Mouse (Mus musculus): Measurements from ENCODE around the gene Zfp866. TPM values are rescaled to one million over a fixed set of nuclear protein-coding genes. Genes with fewer than 3 reads are reported as not detected.

Zfp866 gene
- total and polyA plus RNA-seq, 3 experiments = 14.3 to 16.0 (median 14.4) TPM

DNA sequence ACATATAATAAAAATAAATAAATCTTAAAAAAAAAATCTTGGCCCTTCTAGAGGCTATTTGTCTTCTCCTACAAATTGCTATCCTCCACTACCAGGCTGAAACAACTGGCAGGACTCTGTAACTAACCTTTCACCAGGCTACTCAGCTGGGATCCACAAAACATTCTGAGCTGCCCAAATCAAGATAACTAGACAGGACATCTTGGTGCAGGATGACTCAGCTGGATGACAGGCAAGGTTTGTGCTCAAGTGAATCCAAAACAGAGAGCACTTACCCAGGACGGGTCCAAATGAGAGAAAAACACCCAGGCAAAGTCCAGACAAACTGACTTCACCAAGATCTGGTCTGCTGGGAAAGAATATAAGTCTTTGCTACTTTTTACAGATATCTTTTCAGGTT is 55.5 kb downstream of the Zfp866 start:
- Histone ChIP-seq H3K4me3 (replicated peaks in 1 of 3; ENCODE audit: low read depth in 2 of 3, low read length in 2 of 3, poor library complexity in 1 of 3) (no peak overlapping the region), H3K36me3 (replicated peaks in 1 of 2; ENCODE audit: control insufficient read depth in 1 of 2, insufficient read depth in 1 of 2, low read length in 1 of 2) (no peaks in the 10 kb centered on the region), H3K9ac (ENCODE audit: insufficient read depth, low read depth) (no peak overlapping the region), H3K9me3 (replicated peaks; ENCODE audit: low read length) (no peaks in the 10 kb centered on the region), H3K27me3 (replicated peaks) (no peaks in the 10 kb centered on the region), H3K79me2 (replicated peaks; ENCODE audit: control insufficient read depth, extremely low read depth, insufficient read depth, poor library complexity, severe bottlenecking) (no peaks in the 10 kb centered on the region), H3K4me2 (ENCODE audit: insufficient read depth, low read depth, poor library complexity, severe bottlenecking) (no peak overlapping the region), H3K4me1 (ENCODE audit: control insufficient read depth in 1 of 2, insufficient read depth in 2 of 2) (no peaks in the 10 kb centered on the region), H3K27ac (ENCODE audit: insufficient read depth, low read depth) (no peak overlapping the region)
- no peak for TF ChIP-seq NELFE (IDR thresholded peaks at IDR 0.05; ENCODE audit: low read depth, low read length)
- TF ChIP-seq E2F4 (IDR thresholded peaks at IDR 0.05; ENCODE audit: insufficient replicate concordance, low read depth, low read length) = no peak
- TF ChIP-seq MYC (IDR thresholded peaks at IDR 0.05; ENCODE audit: low read depth, low read length) = no peak
- no peak for TF ChIP-seq USF2 (conservative IDR thresholded peaks at IDR 0.05; ENCODE audit: low read depth, low read length)
- no peak for TF ChIP-seq SMC3 (IDR thresholded peaks at IDR 0.05; ENCODE audit: low read depth, low read length)
- no peak for TF ChIP-seq BHLHE40 (IDR thresholded peaks at IDR 0.05; ENCODE audit: low read depth, low read length)
- TF ChIP-seq USF1 (IDR thresholded peaks at IDR 0.05; ENCODE audit: low read depth, low read length) = no peak
- no peak for TF ChIP-seq MXI1 (IDR thresholded peaks at IDR 0.05; ENCODE audit: low read depth, low read length)
- no peak for TF ChIP-seq IRF4 (IDR thresholded peaks at IDR 0.05; ENCODE audit: low read depth, low read length)
- TF ChIP-seq MAX (IDR thresholded peaks at IDR 0.05; ENCODE audit: low read length) = no peak
- TF ChIP-seq KAT2A (IDR thresholded peaks at IDR 0.05; ENCODE audit: insufficient replicate concordance, low read length) = no peak
- no peak for TF ChIP-seq CHD1 (IDR thresholded peaks at IDR 0.05; ENCODE audit: low read depth, low read length)
- dilution Hi-C loops (cut with MboI; ENCODE audit: extremely low pct_ligation_motif_present, extremely low pct_unique_long_range_greater_than_20kb, low sequenced_read_pairs) (no loop called here), in situ Hi-C loops (cut with MboI; ENCODE audit: low pct_ligation_motif_present, low pct_unique_long_range_greater_than_20kb, low sequenced_read_pairs) (no loop called here)
- DNase-seq (ENCODE audit: extremely low read depth) = no peak

DNA sequence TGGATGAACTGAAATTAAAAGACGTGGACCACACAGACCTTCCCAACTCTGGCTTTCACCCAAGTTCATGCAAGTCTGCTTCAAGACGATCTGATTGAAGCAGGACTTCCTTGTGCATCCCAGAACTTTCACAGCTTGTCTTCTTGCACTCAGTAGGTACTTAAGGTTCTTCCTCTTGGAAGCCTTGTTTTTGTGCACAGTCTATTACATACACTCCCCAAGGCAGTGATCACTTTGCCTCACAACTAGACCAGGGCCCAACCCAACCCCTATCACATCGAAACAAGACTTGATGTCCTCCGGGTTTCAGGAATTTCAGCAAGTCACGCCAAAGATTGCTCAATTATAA is 73.8 kb downstream of the Zfp866 start:
- Histone ChIP-seq H3K4me2 (ENCODE audit: insufficient read depth, low read depth, poor library complexity, severe bottlenecking) (peak overlapping the region; percentile 37), H3K79me2 (replicated peaks; ENCODE audit: control insufficient read depth, extremely low read depth, insufficient read depth, poor library complexity, severe bottlenecking) (peaks cover 33% of the 10 kb centered on the region), H3K9me3 (replicated peaks; ENCODE audit: low read length) (no peaks in the 10 kb centered on the region), H3K27me3 (replicated peaks) (no peaks in the 10 kb centered on the region), H3K9ac (ENCODE audit: insufficient read depth, low read depth) (peak overlapping the region; percentile 41), H3K27ac (ENCODE audit: insufficient read depth, low read depth) (no peak overlapping the region), H3K4me3 (replicated peaks in 1 of 3; ENCODE audit: low read depth in 2 of 3, low read length in 2 of 3, poor library complexity in 1 of 3) (peak overlapping the region; percentile 56 to 91 (median 81)), H3K4me1 (ENCODE audit: control insufficient read depth in 1 of 2, insufficient read depth in 2 of 2) (peaks cover 4 to 24% of the 10 kb centered on the region in 2 experiments), H3K36me3 (replicated peaks in 1 of 2; ENCODE audit: control insufficient read depth in 1 of 2, insufficient read depth in 1 of 2, low read length in 1 of 2) (peaks cover 14 to 22% of the 10 kb centered on the region in 2 experiments)
- in situ Hi-C loops (cut with MboI; ENCODE audit: low pct_ligation_motif_present, low pct_unique_long_range_greater_than_20kb, low sequenced_read_pairs) (no loop called here), dilution Hi-C loops (cut with MboI; ENCODE audit: extremely low pct_ligation_motif_present, extremely low pct_unique_long_range_greater_than_20kb, low sequenced_read_pairs) (no loop called here)
- no peak for DNase-seq (ENCODE audit: extremely low read depth)
- TF ChIP-seq TBP (conservative IDR thresholded peaks at IDR 0.05; ENCODE audit: low read depth, low read length) = 0 out of 2 replicates have a peak, but pooled peaks have one; percentile 79
- peak; percentile 28; the same call in 1 of the 2 replicates for TF ChIP-seq NELFE (IDR thresholded peaks at IDR 0.05; ENCODE audit: low read depth, low read length)
- no peak for TF ChIP-seq CHD1 (IDR thresholded peaks at IDR 0.05; ENCODE audit: low read depth, low read length)
- peak; percentile 5; the same call in 1 of the 2 replicates for TF ChIP-seq POLR2AphosphoS2 (IDR thresholded peaks at IDR 0.05; ENCODE audit: low read depth, low read length)
